Mouse (Mus musculus) MEL (cell line): Measurements from ENCODE around the gene Mettl27. TPM values are rescaled to one million over a fixed set of nuclear protein-coding genes. Genes with fewer than 3 reads are reported as not detected.

Experiments
- DNase-seq: peaks from one replicate; pipeline ENCODE4 v3.0.0; 2011; ENCODE audit warnings: low read depth, low spot score
- H3K27ac ChIP-seq: 2 replicates; pipeline ENCODE4 v1.5.1; 2012; ENCODE audit warnings: low read depth, mild to moderate bottlenecking, control low read depth, low read length, moderate library complexity; ENCODE audit not compliant: control insufficient read depth
- H3K27me3 ChIP-seq, 2 experiments: fragments of 150-350 bp in 1 of 2; sonication (generic) in 1 of 2; 2 replicates each; pipeline ENCODE4 v1.6.1; 2012; ENCODE audit warnings: low read length in 2 of 2, mild to moderate bottlenecking in 2 of 2, improper control_type of control experiment in 1 of 2, moderate library complexity in 1 of 2; ENCODE audit not compliant: insufficient read depth in 2 of 2, control insufficient read depth in 1 of 2
- H3K36me3 ChIP-seq, 2 experiments: 2 replicates each; pipeline ENCODE4 v1.6.1; 2012 to 2014; ENCODE audit warnings: low read length in 2 of 2, improper control_type of control experiment in 1 of 2, inconsistent platforms in 1 of 2, mild to moderate bottlenecking in 1 of 2; ENCODE audit not compliant: insufficient read depth in 2 of 2, control insufficient read depth in 1 of 2
- H3K4me1 ChIP-seq, 2 experiments: fragments of 150-350 bp in 1 of 2; sonication (generic) in 1 of 2; 2 replicates each; pipeline ENCODE4 v1.6.1; 2012; ENCODE audit warnings: low read length in 2 of 2, improper control_type of control experiment in 1 of 2, mild to moderate bottlenecking in 1 of 2; ENCODE audit not compliant: insufficient read depth in 2 of 2, control insufficient read depth in 1 of 2
- H3K4me3 ChIP-seq, 2 experiments: fragments of 150-350 bp in 1 of 2; sonication (generic) in 1 of 2; 2 replicates each; pipeline ENCODE4 v1.5.1; 2012; ENCODE audit warnings: low read depth in 2 of 2, low read length in 2 of 2, mild to moderate bottlenecking in 2 of 2, moderate library complexity in 2 of 2, control low read depth in 1 of 2, improper control_type of control experiment in 1 of 2; ENCODE audit not compliant: control insufficient read depth in 1 of 2, insufficient read depth in 1 of 2
- H3K79me2 ChIP-seq: 2 replicates; pipeline ENCODE4 v1.6.1; 2012; ENCODE audit warnings: mild to moderate bottlenecking, low read length, moderate library complexity; ENCODE audit not compliant: control insufficient read depth, poor library complexity, insufficient read depth
- H3K9ac ChIP-seq: 2 replicates; pipeline ENCODE4 v1.6.1; 2012; ENCODE audit warnings: low read depth, mild to moderate bottlenecking, control low read depth, low read length, moderate library complexity; ENCODE audit not compliant: control insufficient read depth, poor library complexity, severe bottlenecking
- H3K9me3 ChIP-seq: fragments of 150-350 bp; sonication (generic); replicated peaks from 2 replicates; pipeline ENCODE4 v1.6.1; 2012; ENCODE audit warnings: mild to moderate bottlenecking, low read length, improper control_type of control experiment, moderate library complexity; ENCODE audit not compliant: insufficient read depth
- BHLHE40 ChIP-seq: IDR thresholded peaks from 2 replicates; pipeline ENCODE4 v1.6.1; 2012; ENCODE audit warnings: low read depth, mild to moderate bottlenecking, inconsistent platforms, low read length, improper control_type of control experiment, borderline replicate concordance
- CHD2 ChIP-seq: IDR thresholded peaks from 2 replicates; pipeline ENCODE4 v1.6.1; 2011; ENCODE audit warnings: low read length, improper control_type of control experiment
- CTCF ChIP-seq, 3 experiments: IDR thresholded peaks in 2 of 3; conservative IDR thresholded peaks in 1 of 3; 2 replicates each; pipeline ENCODE4 v1.5.1; 2011 to 2012; ENCODE audit warnings: low read length in 3 of 3, low read depth in 2 of 3, mild to moderate bottlenecking in 2 of 3, improper control_type of control experiment in 1 of 3, inconsistent platforms in 1 of 3, mixed read lengths in 1 of 3, moderate library complexity in 1 of 3; ENCODE audit not compliant: control insufficient read depth in 1 of 3, insufficient read depth in 1 of 3, poor library complexity in 1 of 3, severe bottlenecking in 1 of 3
- JUND ChIP-seq: IDR thresholded peaks from 2 replicates; pipeline ENCODE4 v1.6.1; 2011; ENCODE audit warnings: low read depth, mild to moderate bottlenecking, improper control_type of control experiment, low read length
- MAFK ChIP-seq: IDR thresholded peaks from 2 replicates; pipeline ENCODE4 v1.6.1; 2011; ENCODE audit warnings: low read depth, mild to moderate bottlenecking, low read length, improper control_type of control experiment, borderline replicate concordance
- MAZ ChIP-seq: IDR thresholded peaks from 2 replicates; pipeline ENCODE4 v1.6.1; 2012; ENCODE audit warnings: low read depth, mild to moderate bottlenecking, inconsistent platforms, low read length, improper control_type of control experiment
- MYC ChIP-seq: IDR thresholded peaks from 2 replicates; pipeline ENCODE4 v1.6.1; 2011; ENCODE audit warnings: low read depth, mild to moderate bottlenecking, low read length, improper control_type of control experiment, moderate library complexity
- NELFE ChIP-seq: IDR thresholded peaks from 2 replicates; pipeline ENCODE4 v1.6.1; 2011; ENCODE audit warnings: low read depth, low read length, improper control_type of control experiment
- POLR2A ChIP-seq, 2 experiments: IDR thresholded peaks; 2 replicates each; pipeline ENCODE4 v1.6.1; 2011 to 2012; ENCODE audit warnings: low read length in 2 of 2, mild to moderate bottlenecking in 2 of 2, control low read depth in 1 of 2, improper control_type of control experiment in 1 of 2, low read depth in 1 of 2, moderate library complexity in 1 of 2; ENCODE audit not compliant: control insufficient read depth in 1 of 2, insufficient read depth in 1 of 2, poor library complexity in 1 of 2
- RCOR1 ChIP-seq: IDR thresholded peaks from 2 replicates; pipeline ENCODE4 v1.6.1; 2012; ENCODE audit warnings: low read depth, mild to moderate bottlenecking, inconsistent platforms, low read length, improper control_type of control experiment
- SIN3A ChIP-seq: IDR thresholded peaks from 2 replicates; pipeline ENCODE4 v1.6.1; 2012; ENCODE audit warnings: low read length, improper control_type of control experiment, inconsistent platforms
- TBP ChIP-seq: IDR thresholded peaks from 2 replicates; pipeline ENCODE4 v1.8.0; 2011; ENCODE audit warnings: low read depth, low read length, improper control_type of control experiment
- ZC3H11A ChIP-seq: IDR thresholded peaks from 2 replicates; pipeline ENCODE4 v1.6.1; 2012; ENCODE audit warnings: low read depth, mild to moderate bottlenecking, inconsistent platforms, low read length, improper control_type of control experiment
- ZKSCAN1 ChIP-seq: IDR thresholded peaks from 2 replicates; pipeline ENCODE4 v1.6.1; 2012; ENCODE audit warnings: low read depth, mild to moderate bottlenecking, inconsistent platforms, low read length, improper control_type of control experiment, moderate library complexity
- ZMIZ1 ChIP-seq: IDR thresholded peaks from 2 replicates; pipeline ENCODE4 v1.6.1; 2012; ENCODE audit warnings: low read depth, mild to moderate bottlenecking, inconsistent platforms, low read length, improper control_type of control experiment, moderate library complexity
- polyA plus RNA-seq, 2 experiments: library from polyadenylated mRNA; stranded (reverse) in 1 of 2; unstranded in 1 of 2; fragments of >175 nt in 1 of 2; fragments of >200 nt in 1 of 2; gene quantifications; 2 replicates each; pipeline versions ENCODE4 v1.2.1 to v1.2.4; 2012; ENCODE audit warnings: low replicate concordance in 2 of 2, low read depth in 1 of 2; ENCODE audit not compliant: insufficient read length in 2 of 2, insufficient read depth in 1 of 2, missing spikeins in 1 of 2
- total RNA-seq: library from RNA; depleted of rRNA; stranded (reverse); fragments of 300-350 nt; gene quantifications from 2 replicates; pipeline ENCODE4 v1.2.3, GENCODE M21; 2012

The Mettl27 gene
- total and polyA plus RNA-seq, 3 experiments: 0.96 to 3.1 TPM; not detected in 1

DNA sequence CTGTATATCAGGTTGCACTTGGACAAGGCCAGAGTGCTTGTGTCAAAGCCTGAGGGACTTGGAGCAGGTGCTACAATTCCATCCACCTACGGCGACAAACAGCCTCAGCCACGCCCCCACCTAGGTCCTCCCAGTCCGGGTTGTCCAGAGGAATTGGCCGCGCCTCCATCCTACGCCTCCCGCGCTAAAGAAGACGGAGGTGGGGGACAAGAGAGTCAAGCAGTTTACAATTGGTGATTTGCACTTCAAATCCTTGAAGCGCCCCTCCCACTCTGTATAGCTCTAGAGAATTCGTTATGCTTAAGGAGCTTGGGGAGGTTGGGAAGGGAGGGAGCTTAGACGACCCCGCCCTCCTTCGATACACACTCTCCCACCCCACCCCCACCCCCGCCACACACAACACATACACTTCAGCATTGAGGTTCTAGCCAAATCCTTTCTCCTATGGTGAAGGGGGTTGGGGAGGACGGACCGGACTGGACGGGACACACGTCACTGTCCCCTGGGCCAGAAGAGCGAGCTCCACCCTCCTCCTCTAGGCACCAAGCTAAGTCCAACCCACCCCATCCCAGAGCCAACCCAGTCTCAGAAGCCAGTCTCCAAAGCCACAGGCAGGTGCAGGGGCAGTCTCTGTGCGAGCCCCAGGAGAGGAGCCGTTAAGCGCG is 53.6 kb downstream of the Mettl27 start, which contains the start of gene Cldn3:
Gene Cldn3, plus strand, starts transcription at position 582 of the 665 bp plus-strand sequence.
- Histone ChIP-seq H3K9ac (no peak within 1 kb of the TSS), H3K4me3 (no peak within 1 kb of the TSS), H3K9me3 (no peaks in the 10 kb centered on the region), H3K4me1 (0 out of 4 replicates have a peak, but pooled peaks cover 0 to 7% of the 10 kb centered on the region in 2 experiments), H3K27me3 (peaks cover 9 to 23% of the 10 kb centered on the region in 2 experiments), H3K27ac (no peak within 1 kb of the TSS), H3K79me2 (no peaks in the 10 kb centered on the region), H3K36me3 (no peaks in the 10 kb centered on the region; a peak in 1 of 4 replicates)
- no peak for TF ChIP-seq ZC3H11A
- no peak for TF ChIP-seq ZKSCAN1
- TF ChIP-seq CHD2: no peak
- TF ChIP-seq MYC: no peak
- TF ChIP-seq ZMIZ1: no peak
- TF ChIP-seq MAZ: no peak
- TF ChIP-seq JUND: no peak
- TF ChIP-seq BHLHE40: no peak
- no peak for TF ChIP-seq RCOR1
- no peak for TF ChIP-seq SIN3A
- TF ChIP-seq MAFK: no peak
- TF ChIP-seq CTCF (IDR thresholded peaks at IDR 0.05 in 2 of 3, conservative IDR thresholded peaks at IDR 0.05 in 1 of 3; ENCODE audit: control insufficient read depth in 1 of 3, insufficient read depth in 1 of 3, low read depth in 2 of 3, low read length in 3 of 3, poor library complexity in 1 of 3, severe bottlenecking in 1 of 3): no peak
- no peak for TF ChIP-seq TBP
- no peak for TF ChIP-seq NELFE
- no peak for DNase-seq

DNA sequence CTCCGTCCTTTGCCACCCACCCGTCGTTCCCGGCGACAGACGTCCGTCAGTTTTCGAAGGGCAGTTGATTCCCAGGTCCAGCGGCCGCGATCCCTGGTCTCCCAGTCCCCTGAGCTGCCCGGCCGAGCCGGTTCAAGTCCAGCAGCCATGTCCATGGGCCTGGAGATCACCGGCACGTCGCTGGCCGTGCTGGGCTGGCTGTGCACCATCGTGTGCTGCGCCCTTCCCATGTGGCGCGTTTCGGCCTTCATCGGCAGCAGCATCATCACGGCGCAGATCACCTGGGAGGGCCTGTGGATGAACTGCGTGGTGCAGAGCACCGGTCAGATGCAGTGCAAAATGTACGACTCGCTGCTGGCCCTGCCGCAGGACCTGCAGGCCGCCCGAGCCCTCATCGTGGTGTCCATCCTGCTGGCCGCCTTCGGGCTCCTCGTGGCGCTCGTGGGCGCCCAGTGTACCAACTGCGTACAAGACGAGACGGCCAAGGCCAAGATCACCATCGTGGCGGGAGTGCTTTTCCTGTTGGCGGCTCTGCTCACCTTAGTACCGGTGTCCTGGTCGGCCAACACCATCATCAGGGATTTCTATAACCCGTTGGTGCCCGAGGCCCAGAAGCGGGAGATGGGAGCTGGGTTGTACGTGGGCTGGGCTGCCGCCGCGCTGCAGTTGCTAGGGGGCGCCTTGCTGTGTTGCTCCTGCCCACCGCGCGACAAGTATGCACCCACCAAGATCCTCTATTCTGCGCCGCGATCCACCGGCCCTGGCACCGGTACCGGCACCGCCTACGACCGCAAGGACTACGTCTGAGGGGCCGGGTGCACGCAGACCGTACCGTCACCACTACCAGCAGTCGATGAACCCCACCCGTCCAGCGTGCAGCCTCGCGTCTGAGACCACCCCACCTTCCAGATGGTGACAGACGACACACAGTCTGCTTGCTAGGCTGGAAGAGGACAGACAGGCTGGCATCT is 54.4 kb downstream of the Mettl27 start:
- Histone ChIP-seq H3K27me3 (peaks cover 9 to 23% of the 10 kb centered on the region in 2 experiments), H3K36me3 (no peaks in the 10 kb centered on the region), H3K9ac (no peak overlapping the region), H3K79me2 (no peaks in the 10 kb centered on the region), H3K9me3 (no peaks in the 10 kb centered on the region), H3K27ac (no peak overlapping the region), H3K4me1 (0 out of 4 replicates have a peak, but pooled peaks cover 0 to 6% of the 10 kb centered on the region in 2 experiments), H3K4me3 (no peak overlapping the region)
- TF ChIP-seq POLR2A (IDR thresholded peaks at IDR 0.05; ENCODE audit: control insufficient read depth in 1 of 2, insufficient read depth in 1 of 2, low read depth in 1 of 2, low read length in 2 of 2, poor library complexity in 1 of 2) (peak in 1 of 2 experiments; percentile 38; a peak in 1 of 4 replicates), CTCF (IDR thresholded peaks at IDR 0.05 in 2 of 3, conservative IDR thresholded peaks at IDR 0.05 in 1 of 3; ENCODE audit: control insufficient read depth in 1 of 3, insufficient read depth in 1 of 3, low read depth in 2 of 3, low read length in 3 of 3, poor library complexity in 1 of 3, severe bottlenecking in 1 of 3) (peak in 2 of 3 experiments; percentile 1 to 19; a peak in 3 of 6 replicates), TBP (no peak)
- no peak for DNase-seq
